In the genomic region with DNA sequence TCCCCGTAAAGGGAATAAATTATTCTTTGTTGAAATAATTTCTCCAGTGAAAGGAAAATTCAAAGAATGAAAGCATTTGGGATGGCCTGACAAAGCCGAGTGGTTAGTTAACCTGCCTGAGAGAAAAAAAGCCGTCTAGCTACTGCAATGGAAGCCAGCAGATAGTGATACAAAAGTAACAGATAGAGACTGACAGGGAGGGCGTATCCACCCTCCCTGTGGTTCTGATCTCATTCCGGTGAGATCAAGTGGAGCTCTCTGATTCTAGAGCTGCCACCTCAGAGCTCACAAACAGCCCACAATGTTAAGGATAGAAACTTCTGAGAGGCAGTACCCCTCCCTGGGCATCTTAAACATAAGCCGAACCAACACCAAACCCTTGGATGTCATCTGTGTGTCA, we compare ENCODE assay signal across 17 mouse cellular contexts.
"Had no signal": no experiment of that assay in that cellular context is flagged by ENCODE, and none has a peak within 500 bp of the region (broad histone marks: within the 10 kb centered on the region; RNA-seq: fewer than 3 reads in every experiment).

No protein-coding gene starts in this region.

- DNase-seq: retina, postnatal 1 day; right cerebral cortex, adult 18-20 months; right cerebral cortex, postnatal 14 days; right cerebral cortex, postnatal 25 days; right cerebral cortex, postnatal 4 days; spleen, adult 18-20 months; thymus, adult 18-20 months; thymus, adult 2 months; thymus, postnatal 14 days; thymus, postnatal 25 days; thymus, postnatal 36 days; thymus, postnatal 4 days had no signal

- H3K27ac ChIP-seq: neural tube, embryonic 12.5 days; neural tube, embryonic 13.5 days; neural tube, embryonic 15.5 days; stomach, embryonic 15.5 days; stomach, postnatal 0 days had no signal

- H3K4me1 ChIP-seq: neural tube, embryonic 12.5 days; stomach, embryonic 15.5 days had no signal

- H3K27me3 ChIP-seq: neural tube, embryonic 12.5 days; neural tube, embryonic 13.5 days; neural tube, embryonic 15.5 days; stomach, embryonic 15.5 days had no signal

- H3K4me3 ChIP-seq: neural tube, embryonic 12.5 days; neural tube, embryonic 13.5 days; neural tube, embryonic 15.5 days; stomach, embryonic 15.5 days had no signal
